Mouse (Mus musculus): ENCODE measurements at regions not wholly inside any gene's neighbourhood (a gene's known extent, or its start where the extent isn't known, plus 50 kb on each side); places are given as distances from the start of the nearest gene placed in this dataset.

GRCm38 (mm10) chr2:80871356-80871755, 254.3 kb downstream of the Nup35 start:
- TF ChIP-seq POLR2A (IDR thresholded peaks at IDR 0.05; ENCODE audit: extremely low read depth, insufficient read depth, low read length) (no peak), CTCF (IDR thresholded peaks at IDR 0.05; ENCODE audit: extremely low read depth, insufficient read depth, low read length) (no peak)
